Mouse (Mus musculus) cerebellum, postnatal 14 days (tissue): ENCODE measurements around the gene Phtf1.

Experiments
- DNase-seq, 2 experiments: peaks; one replicate each; pipeline ENCODE4 v3.0.0; 2021; ENCODE audit warnings: mixed read lengths in 2 of 2

Gene Phtf1

DNA sequence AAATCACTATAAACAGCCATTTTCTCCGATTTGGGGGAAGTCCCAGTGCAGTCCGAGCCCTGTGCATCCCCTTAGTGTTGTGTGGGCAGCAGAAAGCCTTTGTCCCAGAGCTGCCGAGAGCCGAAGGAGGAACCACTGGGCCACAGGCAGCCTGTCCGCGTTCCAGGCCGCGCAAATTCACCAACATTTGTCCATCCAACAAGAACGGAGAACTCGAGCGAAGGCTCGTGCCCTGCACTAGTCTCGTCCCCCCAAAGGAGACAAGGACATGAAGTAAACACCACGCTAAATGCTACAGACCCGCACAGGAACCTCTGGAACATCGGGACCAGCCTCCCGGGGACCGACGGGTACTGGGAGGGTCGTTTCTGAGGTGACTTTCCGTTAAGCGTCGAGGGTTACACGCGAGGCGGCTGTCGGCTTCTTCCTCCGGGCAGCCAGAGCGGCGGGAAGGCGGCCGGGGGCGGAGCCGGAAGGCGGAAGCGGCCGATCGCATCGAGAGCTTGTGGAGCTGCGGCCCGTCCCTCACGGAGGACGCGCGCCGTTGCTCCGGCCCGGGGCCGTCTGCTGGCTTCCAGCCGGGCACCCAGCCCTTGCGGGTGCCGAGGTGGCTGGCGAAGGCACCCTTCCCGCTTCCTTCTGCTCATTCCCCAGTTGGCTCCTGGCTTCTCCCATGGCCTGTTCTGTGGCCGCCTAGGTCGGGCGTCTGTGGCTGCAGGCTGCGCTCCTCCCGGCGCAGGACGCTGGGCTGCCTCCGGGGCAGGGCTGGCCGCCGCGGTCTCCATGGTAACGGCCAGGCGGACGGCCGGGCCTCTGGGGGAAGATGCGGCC, at the start of gene Phtf1:
Phtf1 (plus strand) TSS at position 250 of the 831 bp plus-strand sequence.
- DNase-seq: peak; percentile 85 to 89

DNA sequence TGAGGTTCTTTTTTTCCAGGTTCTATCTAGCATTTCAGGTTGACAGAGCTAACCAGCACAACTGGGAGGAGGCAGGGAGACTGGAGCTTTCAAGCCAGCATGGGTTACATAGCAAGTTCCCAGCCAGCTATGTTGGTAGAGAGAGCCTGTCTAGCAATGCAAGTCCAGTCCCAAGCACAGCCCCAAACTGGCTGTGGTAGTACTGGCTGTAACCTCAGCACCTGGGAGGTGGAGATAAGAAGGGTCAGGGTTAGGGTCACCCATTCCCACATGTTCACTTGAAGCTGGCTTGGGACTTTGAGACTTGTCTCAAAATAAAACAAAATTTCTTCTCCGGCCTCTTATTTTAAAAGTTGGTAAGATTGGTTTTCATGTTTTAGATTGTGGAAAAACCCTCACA, 47.8 kb upstream of the Phtf1 start:
- DNase-seq: no peak

DNA sequence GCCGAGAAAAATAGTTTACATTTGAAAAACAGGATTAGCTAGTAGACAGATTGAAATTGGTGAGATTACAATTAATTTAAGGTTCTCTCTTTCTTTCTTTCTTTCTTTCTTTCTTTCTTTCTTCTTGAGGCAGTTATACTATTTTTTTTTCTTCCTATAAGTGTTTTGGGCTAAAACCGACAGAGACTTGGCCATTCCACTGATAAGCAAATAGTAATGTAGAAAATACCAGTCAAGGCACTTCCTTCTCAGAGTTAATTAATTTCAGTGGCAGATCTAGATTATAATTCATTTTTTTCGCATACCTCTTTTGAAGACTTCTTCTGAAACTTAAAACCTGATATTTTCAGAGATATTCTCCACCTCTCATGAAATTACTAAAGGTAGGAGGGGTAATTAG, 42.6 kb upstream of the Phtf1 start:
- DNase-seq: no peak

DNA sequence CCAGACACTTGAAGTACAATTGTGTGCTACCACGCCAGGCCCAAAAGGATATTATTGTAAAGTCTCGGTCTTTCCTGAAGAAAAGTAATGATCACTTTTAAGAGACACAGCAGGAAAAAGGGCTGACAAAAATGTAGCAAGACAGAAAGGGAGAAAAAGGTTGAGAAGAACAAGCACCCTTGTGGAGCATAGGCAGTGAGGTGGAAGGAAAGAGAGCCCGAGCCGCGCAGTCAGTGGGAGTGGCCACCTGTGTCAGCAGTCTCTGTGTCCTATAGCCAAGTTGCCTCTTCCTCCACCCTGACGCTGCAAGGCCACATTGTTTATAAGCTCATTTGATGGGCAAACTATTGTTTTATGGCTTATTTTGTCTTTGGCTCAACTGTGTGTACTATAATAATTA, 40.4 kb upstream of the Phtf1 start:
- DNase-seq: peak; percentile 34 to 49

DNA sequence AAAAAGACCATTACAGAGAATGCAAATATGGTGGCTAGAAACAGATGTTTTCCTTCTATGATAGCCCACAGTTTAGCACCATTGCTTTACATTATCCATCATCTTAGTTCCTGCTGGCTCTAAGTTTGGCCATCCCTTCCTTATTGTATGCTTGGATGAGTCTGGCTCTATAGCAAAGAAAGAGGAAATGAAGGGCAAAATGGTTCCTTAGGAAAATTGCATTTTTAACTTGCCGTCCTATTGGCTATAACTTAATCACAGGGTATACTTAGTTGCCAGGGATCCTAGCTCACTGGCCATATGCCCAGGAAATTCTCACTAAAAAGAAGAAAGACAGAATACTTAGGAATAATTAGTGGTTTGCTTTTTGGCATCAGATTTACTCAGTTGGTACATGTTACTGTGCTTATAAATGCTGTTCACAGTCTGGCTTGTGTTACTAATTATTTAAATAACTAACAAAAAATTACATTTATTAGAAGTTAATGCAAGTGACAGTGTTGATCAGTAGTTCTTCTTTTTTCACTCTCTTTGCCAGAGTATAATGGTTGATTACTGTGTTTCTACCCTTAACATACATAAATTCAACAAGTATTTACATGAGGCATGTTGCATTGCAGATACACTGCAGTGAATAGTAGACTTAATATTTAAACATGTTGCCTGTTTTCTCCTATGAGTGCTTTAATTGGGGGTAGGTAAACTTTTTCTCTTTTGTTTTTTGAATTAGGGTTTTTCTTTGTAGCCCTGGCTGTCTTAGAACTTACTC, 22.9 kb upstream of the Phtf1 start:
- DNase-seq: peak in 1 of 2 experiments; percentile 28

DNA sequence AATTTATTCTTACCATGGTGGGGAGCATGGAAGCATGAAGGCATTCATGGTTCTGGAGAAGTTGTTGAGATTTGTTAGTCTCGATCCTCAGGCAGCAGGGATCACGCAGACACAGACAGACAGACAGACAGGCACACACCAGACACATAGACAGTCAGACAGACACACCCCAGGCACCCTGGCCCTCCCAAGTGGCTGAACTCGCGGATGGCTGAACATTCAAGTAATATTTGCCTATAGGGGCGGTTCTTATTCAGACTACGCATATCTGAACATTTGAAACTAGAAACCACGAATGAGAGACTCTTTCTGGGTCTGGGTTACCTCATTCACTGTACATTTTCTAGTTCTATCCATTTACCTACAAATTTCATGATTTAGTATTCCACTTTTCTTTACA, 19.2 kb upstream of the Phtf1 start:
- no peak for DNase-seq

DNA sequence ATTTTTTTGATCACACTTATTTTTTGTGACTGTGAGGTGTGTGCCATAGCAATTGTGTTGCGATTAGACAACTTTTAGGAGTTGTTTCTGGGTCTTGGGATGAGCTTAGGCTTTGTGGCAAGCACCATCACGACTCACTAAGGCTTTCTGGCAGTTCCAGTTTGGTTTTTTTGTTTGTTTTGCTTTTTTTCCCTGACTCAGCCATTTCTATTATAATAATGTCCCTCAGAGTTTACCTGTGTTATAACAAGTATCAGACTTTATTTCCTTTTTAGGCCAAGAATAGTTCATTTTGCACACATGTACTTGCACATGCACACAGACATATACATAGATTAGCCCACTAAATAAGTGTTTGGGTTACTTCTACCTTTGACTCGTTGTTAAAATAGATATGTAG, 7.3 kb upstream of the Phtf1 start:
- no peak for DNase-seq

DNA sequence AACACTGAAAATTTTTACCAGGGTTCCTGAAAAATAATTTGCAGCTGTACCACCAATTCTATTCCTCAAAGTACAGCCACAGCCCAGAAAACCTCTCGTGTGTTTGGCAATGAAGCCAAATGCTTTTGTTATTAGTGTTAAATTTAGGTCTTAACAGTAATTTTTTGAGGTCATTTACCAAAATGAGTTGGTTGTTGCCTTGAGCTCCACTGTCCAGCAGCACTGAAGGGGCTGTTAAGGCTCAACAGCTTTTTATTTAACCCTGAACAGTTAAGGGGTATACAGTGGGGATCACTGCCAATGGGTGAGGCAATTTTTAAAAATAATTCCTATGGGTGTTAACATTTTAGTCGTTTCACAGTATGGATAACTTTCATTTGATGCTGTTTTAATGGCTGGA, 679 bp upstream of the Phtf1 start:
- no peak for DNase-seq

DNA sequence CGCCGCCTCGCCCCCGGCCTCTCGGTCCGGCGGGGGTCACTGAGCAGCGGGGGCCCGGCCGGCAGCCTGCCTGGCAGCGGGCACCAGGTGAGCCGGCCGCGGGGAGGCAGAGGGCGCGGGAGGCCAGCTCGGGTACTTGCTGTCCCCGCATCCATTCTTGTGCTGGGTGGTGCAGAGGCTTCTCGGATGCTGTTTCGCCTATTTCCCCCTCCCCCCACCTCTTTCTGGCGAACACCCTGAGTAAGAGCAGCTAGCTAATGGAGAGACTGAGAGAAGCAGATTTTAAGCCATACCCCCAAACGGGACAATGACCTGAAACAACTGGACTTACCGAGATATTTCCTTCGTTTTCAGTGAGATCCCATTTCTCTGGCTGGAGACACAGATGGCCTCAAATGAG, 791 bp downstream of the Phtf1 start:
- peak; percentile 77 to 80 for DNase-seq

DNA sequence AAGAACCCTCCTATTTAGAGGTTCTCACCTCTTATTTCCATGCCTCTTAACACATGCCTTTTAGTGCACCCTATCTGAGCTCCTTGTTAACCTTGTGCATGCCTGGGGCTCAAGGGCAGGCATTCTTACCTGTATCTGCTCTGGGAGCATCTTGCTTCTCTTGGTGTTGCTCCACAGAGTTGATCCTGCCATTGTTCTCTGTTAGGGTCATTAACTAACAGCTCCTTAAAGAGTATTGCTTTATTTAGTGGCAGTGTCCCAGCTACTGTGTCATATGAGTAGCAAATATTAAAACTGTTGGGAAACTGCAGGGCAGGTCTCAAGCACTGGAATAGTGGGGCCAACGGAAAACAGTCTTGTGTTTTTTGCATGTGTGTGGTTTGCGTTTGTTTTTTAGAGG, 3.2 kb downstream of the Phtf1 start:
- DNase-seq: no peak

DNA sequence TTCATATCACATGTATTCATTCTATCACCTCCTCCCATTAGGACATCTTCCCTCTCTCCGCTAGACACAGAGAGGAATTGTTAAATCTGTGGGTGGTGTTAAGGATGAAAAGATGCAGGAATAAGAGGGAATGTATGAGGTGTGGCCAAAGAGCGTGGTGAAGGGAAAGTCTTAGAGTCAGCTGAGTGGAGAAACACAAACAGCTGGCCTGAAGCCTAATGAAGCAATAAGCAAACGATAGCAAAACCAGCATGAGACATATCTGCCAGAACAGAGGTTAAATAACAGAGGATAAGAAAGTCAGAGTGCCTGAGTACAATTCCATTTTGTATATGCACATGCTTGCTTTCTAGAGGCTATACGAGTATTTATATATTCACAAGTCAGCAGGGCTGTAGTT, 16.6 kb downstream of the Phtf1 start:
- DNase-seq: no peak

DNA sequence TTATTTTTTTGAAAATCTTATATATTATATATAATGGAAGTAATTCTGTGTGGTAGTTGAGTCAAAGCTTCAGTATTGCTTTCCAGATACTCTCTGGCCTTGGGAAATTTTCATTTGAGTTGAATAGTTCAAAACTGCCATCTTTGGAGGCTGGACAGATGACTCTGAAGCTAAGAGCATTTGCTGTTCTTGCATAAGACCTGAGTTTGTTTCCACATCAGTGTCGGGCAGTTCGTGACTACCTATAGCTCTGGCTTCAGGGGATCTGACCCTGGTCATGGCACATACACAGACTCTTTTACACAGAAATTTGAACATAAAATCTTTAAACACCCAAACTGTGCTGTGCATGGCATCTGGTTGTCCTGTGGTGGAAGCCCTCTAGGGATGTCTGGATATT, 17.3 kb downstream of the Phtf1 start:
- DNase-seq: no peak

DNA sequence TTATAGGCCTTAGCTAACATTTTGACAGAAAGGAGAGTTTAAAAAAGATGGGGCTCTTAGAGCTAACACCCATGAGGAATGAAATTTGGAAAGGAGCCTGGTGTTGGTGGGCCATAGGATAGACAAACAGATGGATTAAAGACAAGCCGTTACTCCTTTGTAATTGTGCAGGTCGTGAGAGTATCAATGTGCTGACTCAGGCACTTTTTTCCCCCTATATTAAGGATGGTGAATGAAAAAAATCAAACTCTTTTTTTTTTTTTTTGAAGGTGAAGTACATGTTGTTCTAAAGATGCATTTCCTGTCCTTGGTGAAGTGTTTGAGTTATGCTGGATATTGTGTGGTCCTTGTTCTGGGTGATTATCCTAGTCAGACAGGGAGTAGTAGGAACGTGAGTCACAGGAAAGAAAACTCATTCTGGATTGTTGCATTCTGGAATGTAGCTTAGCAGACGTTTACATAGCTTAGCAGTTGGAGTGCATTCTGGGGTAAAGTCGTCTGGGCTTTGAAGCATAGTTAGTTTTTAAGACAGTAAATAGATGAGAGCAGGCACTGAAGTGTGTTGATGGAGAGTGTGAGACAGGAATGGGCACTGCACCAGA, 20.0 kb downstream of the Phtf1 start:
- DNase-seq: no peak

DNA sequence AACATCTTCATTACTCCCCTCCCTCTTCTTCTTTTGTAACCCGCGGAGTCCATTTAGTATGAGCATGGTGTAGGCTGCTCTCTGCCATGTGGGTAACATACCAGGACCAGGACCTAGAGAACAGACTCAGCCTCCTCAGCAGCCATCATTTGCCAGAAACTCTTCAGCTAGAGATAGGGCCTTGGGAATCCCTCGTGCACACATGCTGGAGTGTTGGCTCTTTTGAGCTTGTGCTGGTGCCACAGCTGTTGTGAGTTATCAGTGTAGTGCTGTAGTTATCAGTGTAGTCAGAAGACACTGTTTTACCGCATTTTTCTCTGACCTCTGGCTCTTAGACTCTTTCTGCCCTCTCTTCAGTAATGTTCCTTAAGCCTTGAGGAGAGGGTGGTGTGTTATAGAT, 21.4 kb downstream of the Phtf1 start:
- no peak for DNase-seq

DNA sequence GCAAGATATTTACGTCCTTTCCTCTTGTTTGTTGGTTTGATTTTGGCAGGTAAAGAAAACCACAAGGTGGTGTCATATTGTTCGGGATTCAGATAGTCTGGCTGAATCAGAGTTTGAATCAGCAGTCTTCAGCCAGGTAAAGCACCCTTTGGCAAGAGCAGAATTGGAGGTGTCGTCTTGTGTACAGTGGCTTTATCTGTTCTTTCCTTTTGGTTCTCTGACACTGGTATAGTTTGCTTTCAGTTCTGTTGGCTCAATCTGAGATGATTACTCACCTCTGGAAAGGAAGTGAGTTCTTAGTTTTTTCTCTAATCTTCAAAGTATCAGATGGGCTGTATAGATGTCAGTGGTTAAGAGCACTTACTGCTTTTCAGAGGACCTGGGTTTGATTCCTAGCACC, 23.4 kb downstream of the Phtf1 start:
- no peak for DNase-seq

DNA sequence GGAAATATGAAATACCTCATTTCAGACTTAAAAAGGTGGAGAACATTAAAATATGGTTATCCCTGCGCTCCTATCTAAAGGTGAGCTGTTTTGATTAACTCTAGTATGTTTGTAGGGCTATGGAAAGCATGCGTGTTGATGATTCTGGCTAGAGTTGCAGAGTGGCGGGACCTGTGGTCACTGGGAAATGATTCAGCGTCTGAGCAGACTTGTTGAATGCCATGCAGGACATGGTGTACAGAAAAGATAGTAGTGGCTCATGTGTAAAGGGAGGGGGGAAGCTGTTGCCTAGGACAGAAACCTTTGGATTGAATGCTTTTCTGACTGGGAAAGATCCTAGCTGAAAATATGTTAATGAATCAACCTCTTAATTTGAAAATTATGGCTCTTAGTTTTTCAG, 30.8 kb downstream of the Phtf1 start:
- no peak for DNase-seq

DNA sequence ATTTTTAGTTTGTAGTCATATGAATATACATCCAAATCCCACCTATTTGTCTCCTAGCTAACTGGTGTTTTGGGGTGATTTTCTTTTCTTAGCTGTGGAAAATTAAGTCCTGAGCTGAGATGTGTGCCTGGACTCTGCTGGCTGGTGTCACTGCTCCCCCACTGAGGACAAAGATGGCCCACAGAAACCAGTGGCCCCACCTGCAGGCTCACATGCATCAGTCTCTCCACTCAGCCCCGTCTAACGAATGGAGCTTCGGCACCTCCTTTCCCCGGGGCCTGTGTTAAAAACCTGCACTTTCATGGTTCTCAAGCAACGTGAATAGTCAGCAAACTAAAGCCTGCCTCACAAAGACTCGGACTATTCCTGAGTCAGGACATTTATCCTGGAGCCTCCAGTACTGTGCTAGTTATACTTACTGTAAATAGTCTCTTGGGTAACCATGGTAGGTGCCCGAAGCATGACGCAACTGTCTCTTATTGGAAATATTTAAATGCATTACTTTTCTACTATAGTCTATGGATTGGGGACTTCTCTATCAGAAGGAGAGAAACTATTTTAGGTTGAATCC, 39.1 kb downstream of the Phtf1 start:
- peak; percentile 10 to 34 for DNase-seq

DNA sequence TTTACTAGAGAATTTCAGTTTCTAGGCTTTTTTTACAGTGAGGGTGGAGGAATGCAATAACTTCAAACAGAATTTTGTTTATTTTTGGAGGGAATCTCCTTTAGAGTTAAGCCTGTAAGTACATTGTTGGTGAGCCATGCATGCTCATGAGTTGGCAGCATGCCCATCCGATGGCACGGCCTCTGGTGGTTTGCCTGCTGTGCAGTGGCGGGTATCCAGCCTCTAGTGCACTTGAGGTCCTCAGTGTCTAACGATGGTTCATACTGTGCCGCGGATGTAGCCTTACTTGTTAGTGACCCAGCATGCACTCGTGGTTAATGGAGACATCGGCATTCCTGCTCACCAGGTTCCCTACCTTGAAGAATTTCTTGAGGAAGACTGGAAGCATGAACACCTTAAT, 39.6 kb downstream of the Phtf1 start:
- DNase-seq: peak; percentile 50 to 59

DNA sequence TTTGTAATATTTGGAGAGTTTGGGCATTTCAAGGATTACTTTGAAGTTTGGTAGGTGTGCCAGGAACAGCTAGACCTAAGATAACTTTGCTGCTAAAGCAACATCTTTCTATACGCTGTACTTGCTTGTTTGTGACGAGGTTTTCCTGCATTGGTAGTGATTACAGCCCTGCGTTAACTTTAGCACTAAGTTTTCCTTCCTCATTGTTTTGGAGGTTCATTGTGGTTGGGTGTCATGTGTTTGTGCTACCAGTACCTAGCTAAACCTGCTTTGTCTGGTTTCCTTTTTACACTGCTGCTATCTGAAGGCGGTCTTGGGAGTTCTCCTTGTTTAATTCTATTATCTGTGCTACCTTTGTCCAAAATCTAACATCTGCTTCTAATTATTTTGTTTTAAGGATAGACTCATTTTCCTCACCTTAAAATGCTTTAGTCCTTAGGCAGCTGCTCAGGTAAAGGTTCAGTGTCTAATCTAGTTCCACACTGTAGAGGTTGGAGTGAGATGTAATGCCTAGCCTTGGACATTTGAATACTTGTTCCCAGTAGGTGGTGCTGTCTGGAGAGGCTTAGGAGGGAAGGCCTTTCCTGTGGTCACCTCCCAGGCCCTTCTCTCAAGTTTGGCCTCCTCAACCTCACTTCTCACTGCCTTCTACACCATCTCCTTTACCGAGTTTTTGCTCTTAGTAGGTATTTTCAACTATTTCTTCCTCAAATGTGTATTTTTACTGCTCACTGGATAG, 42.2 kb downstream of the Phtf1 start:
- DNase-seq: no peak

DNA sequence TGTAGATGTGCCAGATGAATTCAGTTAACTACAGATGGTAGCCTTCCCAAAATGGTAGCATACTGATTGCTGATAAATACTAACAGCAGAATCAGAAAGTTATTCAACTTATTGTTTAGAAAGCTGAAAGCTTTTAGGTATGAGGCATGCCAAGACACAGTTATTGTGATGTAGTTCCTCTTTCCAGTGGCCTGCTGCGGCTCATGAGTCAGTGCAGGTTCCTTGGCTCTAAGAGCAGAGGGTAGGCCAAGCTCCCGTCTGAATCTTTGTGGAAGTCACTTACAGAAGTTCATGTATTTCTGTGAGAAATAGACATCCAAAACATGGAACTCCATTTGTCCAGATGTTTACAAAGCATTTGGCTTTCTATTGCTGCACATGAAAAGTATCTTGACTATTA, 44.1 kb downstream of the Phtf1 start:
- DNase-seq: no peak

DNA sequence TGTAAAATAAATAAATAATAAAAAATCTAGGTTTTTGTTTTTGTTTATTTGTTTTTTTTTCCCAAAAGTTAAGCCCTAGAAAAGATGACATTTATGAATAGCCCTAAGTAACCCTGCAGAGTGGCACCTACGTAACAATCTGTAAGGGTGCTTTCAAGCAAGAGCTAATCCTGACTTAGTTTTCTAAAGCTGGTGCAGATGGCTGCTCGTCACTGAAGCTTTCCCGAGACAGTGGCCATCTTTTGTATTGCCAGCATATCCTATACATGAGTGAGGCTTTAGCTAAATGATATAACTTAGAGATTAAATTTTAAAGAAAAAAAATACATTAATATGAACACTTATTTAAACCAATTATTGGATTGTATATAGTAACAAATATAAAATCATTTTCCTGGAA, 50.0 kb downstream of the Phtf1 start:
- DNase-seq: no peak

DNA sequence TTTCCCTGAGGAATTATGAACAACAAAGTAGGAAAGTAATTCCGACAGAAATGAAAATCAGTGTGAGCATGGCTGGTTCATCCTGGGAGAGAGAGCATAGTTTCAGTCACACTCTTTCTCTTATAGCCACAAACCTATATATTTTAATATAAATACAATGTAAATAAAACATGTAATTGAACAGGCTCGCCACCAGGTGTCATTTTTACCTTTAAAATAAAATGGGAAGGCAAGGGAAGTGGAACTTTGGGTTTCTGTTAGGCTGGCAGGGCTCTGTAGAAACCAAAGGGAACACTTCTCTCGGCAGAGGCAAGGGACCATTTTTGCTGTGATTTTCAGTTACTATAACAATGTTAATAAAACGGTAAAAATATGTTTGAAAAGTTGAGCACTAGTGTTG, 51.5 kb downstream of the Phtf1 start:
- DNase-seq: peak; percentile 32 to 35

DNA sequence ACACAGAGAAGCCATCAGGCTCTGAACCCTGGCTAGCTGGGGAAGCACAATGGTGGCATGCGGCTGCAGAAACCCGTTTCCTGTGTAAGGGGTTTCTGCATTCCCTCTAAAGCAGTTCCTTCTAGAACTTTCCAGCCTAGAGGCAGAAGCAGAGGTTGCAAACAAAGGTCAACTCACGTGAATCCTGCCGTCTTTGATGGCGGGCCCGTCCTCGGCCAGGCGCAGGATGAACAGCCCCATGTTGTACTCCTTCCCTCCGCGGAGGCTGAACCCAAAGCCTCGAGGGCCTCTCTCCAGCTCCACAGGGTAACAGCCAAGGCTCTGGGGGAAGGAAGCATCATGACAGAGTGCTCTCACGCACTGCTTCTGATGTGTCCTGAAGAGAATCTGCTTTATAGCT, 52.2 kb downstream of the Phtf1 start:
- no peak for DNase-seq
